Mouse (Mus musculus) naive thymus-derived CD4-positive, alpha-beta T cell, adult 2 months (primary cell): ENCODE measurements around the gene Vwa8.

ENCODE experiments used
- DNase-seq: peaks from one replicate; pipeline ENCODE4 v3.0.0-alpha.2; 2011; ENCODE audit warnings: low read depth

Vwa8 gene

DNA sequence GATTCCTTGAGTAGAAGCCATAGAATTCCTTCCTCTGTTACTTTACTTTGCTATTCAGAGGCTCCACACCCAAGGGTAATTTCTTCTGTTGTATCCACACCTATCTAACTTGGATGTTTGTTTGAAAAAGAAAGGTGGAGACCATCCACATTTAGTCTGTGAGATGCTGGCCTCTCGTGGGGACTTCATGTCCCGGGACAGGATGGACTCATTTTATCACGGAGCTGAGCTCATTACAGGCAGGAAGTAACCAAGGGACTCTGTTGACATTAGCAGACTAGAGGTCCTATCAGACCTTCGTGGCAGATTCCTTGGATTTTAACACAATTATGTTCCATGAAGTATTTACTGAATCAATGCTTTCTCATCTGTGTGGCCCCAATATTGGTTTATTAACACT is 379.1 kb downstream of the Vwa8 start:
- DNase-seq = no peak

DNA sequence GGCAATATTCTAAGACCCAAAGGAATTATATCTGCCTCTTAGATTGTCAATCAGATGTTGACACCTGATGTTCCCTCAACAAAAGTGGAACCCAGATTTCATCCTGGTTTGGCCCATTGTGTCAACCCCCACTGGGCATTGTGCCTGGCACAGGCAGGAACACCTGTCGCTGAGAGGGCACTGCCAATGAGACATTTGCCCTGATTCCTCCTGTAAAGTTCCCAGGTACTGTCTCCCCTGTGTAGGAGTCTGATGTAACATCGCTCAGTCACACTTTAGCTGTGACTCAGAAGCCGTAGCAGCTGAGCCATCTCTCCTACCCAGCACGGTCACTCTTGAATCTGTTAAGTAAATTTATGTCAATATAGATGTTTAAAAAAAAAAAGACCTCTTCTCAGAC is 382.8 kb downstream of the Vwa8 start:
- no peak for DNase-seq

- no peak for DNase-seq
Measured at GRCm38 (mm10) chr14:79233697-79234096, 384.8 kb downstream of the Vwa8 start.

DNA sequence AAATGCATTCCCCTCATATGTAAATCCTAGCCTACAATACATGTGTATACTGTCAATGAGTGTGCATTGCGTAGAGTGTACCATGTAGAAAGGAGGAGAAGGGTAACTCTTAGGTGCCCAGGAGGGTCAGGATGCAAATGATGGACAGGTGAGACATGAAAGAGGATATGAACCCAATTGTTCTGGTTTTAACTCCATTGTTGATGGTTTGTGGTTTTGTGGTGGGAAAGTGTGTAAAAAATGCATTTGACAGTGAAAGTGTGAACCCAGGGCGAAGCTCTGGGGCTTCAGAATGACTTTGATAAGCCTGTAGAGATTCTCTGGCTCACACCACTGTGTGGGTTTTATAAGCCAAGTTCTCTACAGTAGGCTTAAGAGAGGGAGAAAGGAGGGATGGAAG is 385.7 kb downstream of the Vwa8 start:
- peak; percentile 27 for DNase-seq

DNA sequence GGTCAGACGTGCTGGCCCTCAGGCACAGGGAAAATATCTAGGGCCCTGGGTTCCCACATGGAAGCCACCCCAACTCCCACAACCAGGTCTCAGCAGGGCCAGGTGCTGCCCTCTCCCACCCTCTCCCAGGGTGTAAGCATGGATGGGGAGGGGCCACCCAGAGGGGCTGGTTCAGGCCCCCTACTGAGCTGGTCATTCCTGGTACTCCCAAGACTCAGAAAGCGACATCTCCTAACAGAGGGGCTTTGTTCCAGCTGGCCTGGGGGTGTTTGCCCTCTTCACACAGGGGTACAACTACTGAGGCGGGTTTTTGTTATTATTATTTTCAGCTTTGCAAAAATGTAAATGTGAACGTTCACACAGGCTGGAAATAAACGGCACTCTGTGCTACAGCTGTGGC is 386.3 kb downstream of the Vwa8 start:
- DNase-seq = no peak

GRCm38 (mm10) chr14:79236261-79236660 is 387.4 kb downstream of the Vwa8 start:
- peak; percentile 76 for DNase-seq

GRCm38 (mm10) chr14:79239402-79239801 is 390.6 kb downstream of the Vwa8 start:
- peak; percentile 74 for DNase-seq

GRCm38 (mm10) chr14:79241057-79241570 is 392.3 kb downstream of the Vwa8 start:
- DNase-seq = peak; percentile 35

DNA sequence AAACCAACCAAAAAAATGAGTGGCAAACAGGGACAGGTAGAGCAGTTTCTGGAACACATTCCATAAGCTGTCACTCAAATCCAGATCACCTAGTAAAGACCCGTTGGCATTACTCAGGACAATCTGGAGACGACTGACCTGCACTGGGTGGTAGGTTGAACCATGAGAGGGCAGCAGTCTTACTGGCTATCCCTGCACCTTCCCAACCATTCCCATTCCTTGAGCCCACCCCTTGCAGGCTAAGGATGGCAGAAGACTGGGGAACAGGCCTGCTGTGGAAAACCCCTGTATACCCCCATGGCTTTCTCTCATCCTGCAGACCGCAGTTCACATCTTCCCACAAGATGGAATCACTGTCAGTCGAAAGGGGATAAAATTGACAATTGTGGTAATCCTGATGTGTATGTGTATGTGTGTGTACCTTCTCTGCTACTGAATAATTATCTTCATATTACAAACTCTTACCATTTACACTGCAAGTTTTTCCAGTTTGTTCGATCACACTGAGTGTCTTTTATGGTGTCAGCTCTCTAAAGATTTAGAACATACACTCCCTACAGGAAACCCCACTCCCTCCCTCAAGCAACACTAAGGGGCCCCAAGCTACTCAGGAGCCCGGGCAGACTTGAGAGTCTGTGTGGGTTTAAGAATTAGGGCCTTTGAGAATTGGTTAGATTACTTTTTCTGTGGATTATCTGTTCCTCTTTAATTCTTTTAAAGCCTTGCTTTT is 393.0 kb downstream of the Vwa8 start:
- DNase-seq = peak; percentile 46

DNA sequence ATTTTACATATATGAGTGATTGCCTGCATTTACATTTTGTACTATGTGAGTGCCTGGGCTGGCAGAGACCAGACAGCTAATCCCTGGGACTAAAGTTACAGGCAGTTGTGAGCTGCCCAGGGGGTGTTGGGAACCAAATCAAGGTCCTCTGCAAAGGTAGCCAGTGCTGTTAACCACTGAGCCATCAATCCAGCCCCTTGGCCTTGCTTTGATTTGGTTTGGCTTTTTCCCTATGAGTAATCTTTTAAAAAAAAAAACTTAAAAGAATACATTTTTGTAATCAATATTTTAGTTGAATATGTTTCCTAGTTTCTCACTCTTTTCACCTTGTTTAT is 393.5 kb downstream of the Vwa8 start:
- DNase-seq = no peak

DNA sequence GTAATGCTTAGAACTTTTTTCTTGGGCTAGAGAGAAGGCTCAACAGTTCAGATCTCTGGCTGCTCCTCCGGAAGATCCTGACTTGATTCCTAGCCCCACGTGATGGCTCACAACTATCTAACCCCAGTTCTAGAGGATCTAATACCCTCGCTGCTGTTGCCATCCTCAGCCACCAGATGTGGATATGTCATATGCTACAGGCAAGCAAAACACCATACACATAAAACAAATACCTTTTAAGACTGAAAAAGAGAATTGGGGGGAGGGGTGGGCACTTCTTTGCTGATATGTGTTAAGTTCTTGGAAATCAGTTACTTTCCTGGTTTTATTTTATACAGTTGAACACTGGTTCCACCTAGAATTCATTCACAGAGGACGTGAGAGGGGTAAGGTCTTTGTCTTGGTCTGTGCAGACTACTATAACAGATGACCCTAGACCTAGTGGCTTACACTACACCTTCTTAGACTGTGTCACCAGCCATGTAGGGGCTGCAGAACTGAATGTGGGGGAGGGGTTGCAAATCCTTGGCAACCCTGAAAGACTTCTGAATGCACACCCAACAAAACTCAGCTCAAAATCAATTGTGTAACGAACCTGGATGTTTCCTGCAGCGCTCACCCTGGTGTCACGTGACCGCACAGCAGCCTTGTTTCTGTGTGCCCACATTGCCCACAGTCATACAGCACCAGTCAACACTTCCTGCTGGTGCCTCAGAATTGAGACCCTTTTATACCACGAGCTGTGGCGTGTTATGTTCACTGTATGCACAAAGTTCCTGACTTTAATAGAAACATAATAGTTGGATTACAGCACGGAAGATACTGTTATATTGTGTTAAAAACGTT is 394.4 kb downstream of the Vwa8 start:
- peak; percentile 88 for DNase-seq

DNA sequence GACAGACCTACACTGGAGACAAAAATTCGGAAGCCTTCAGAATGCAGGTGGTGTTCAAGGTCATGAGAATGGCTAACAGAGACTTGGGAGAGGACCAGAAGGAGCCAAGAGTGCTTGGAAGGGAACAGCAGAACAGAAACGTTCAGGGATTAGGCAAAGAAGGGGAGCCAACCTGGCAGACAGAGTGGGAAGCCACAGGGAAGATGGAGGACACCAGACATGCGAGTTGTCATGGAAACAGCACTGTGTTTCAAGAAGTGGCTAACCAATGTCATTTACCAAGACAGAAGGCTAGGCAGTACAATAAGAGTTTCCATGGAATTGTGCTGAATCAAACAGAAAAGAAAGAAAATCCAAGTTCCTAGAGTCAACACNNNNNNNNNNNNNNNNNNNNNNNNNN is 395.7 kb downstream of the Vwa8 start:
- DNase-seq = no peak

DNA sequence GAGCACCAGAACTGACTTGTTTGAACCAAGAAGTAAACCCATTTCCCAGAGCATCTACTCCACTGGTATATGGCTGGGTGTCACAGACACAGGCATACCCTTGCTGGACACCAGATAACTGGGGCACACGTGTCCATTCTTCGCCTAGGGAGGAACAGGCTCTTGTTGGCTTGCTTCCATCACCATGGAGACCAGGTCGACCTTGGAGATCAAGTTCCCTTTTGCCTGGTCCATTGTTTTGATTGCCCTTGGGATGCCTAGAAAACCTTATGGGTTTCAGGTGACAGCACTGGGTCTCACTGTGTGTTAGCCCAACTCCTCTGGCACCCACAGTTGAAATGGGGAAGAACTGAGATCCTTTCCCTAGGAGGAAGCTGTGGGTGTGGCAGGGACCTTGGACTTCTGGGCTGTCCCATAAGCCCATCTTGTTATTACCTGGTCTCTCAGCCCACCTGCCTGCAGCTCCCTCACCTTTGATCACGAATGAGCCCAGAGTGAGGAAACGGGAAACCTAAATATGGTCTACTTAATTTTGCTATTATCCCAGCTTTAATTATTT is 403.0 kb downstream of the Vwa8 start:
- DNase-seq = no peak
